Mouse (Mus musculus) neutrophil, adult 59 days (primary cell): ENCODE results near the gene Polr2a. TPM values are rescaled to one million over a fixed set of nuclear protein-coding genes. Genes with fewer than 3 reads are reported as not detected.

Source experiments
- total RNA-seq, 2 experiments: library from RNA; stranded (reverse); gene quantifications; 1 replicate in 1 of 2; 2 replicates in 1 of 2; pipeline ENCODE4 v1.2.4; 2023

Polr2a gene
- 10 to 100 TPM; 81.5 to 86.5 TPM for total RNA-seq

GRCm38 (mm10) chr11:69758478-69758970, at the start of gene Polr2a:
Gene Polr2a, minus strand, starts transcription at chr11:69758637.

GRCm38 (mm10) chr11:69804972-69805909, 46.8 kb upstream of the Polr2a start, which contains the start of gene Tmem102:
Gene Tmem102, minus strand, starts transcription at chr11:69805624.

GRCm38 (mm10) chr11:69801379-69801977, 43.0 kb upstream of the Polr2a start, which contains the start of gene Fgf11:
Gene Fgf11, minus strand, starts transcription at chr11:69801857.

DNA sequence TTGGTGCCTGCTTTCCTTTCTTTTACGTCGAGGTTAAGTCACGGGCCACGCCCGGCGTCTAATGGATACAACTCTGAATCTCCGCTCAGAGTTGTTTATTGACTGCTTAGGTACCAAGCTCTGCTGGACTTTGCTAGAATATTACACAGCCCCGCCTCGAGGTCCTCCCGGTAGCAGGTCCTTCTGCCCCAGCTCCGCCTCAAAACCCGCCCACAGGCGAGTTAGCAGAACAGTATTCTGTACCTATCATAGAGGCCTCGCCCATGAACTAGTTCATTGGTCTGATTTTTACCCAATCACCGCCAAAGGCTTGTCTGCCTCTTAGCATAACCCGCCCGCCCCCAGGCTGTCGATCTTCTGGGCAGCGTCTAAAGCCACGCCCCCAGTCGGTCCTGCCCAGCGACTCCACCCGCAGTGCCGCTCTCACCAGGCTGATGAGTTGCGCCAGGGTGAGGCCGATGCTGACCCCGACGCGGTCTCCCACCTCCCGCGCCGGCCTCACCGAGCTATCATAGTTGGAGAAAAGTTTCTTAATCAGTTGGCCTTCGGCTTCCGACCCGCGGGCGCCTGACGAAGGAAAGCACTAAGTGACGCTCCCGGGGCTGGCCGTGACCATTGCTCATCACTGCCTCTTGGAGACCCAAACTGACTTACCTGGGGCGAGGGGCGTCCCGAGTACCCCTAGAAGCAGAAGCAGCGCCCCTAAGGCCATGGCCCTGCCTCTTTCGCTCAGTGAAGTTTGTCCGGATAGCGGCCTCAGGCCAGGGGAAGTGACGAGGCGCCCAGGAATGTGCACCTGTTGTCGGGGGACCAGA, 36.9 kb upstream of the Polr2a start, which contains the start of gene Chrnb1:
Gene Chrnb1, minus strand, starts transcription at position 776 of the 815 bp plus-strand sequence.

DNA sequence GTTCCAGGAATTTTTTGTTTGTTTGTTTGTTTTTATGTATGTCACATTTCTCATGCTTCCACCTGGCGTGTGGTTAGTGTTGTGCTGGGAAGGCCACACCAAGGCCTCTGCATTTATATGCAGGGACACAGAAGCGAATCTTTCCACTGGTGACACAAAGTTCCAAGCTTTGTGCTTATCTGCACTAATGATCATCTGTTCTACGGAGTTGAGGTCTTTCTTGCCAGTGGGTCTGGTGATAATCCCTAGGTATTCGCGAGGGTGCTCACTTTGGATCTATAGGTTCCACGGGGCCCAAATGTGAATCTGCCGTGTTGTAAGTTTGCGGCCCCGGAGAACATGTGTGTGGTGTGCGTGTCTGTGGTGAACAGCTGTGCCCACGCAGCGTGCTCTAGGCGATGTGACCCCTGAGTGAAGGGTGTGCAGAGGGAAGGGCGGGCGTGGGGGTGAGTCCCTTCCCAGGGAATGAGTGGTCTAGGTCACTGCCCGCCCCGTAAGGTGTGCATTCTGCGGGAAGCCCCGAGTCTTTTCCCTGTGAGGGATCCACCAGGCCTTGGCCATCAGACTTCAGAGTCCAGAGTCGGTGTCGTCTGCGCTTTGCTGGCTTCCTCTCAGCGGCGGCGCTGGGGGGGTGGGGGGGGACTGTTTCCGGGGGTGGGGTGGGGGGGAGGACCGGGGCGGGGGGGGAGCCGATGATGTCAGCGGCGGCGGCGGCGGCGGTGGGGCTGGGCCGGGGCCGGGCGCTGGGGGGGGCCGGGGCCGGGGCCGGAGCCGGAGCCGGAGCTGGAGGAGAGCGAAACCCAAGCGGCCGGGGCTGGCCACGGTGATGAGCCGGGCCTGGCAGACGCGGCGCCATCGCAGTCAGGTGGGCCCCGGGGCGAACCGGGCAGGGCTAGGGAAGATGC, 7.0 kb upstream of the Polr2a start, which contains the start of gene Zbtb4:
Gene Zbtb4, plus strand, starts transcription at position 692 of the 905 bp plus-strand sequence.

DNA sequence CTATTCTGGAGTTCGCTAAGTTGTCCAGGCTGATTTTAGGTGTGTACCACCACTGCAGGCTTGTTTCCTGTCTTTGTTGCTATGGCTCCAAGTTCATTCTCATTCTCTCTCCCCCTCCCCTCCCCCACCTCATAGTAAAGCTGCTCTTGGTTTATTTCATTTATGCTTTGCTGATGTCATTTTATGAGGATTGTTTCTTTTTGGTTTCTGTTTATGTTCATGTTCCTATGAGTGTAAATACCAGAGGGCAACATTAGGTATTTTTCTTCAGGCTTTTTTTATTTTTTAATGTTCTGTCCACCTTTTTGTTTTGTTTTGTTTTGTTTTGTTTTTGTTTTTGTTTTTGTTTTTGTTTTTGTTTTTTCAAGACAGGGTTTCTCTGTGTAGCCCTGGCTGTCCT, 3.4 kb upstream of the Polr2a start, which contains the start of gene Slc35g3:
Gene Slc35g3, minus strand, starts transcription at position 101 of the 400 bp plus-strand sequence.

DNA sequence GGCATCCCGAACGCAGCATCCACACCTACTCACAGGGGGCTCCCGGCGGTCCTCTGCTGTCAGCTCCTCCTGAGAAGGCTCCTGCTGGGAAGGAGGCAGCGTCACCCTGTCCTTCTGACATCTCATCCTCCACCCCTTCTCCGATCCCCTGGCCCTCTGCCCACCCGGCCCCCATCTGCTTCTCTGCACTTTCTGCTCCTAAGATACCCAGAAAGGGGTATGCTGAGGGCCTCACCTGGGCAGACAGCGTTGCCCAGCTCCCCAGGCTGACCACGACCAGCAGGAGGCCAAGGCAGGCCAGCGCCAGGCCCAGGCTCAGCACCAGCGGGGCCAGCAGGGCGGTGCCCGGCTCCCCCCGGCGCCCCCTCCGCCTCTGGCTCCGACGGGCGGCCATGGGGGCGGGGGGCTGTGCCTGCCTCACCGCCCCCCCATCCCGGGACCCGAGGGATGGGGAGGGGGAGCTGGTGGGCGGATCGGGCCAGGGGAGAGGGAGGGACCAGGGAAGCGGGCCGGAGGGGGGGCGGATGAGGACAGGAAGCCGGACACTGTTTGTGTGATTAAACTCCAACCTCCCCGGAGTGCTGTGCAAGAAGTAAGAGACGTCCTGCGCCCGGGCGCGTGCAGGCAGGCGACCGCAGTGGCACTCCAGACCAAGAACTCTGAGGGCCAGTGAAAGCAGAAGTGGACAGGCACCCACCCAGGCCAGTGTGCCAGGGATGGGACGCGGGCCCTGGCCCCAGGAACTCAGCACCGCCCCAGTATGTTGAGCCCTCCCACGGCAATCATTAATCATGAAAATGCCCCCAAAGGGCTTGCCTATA, 62.9 kb downstream of the Polr2a start, which contains the start of the genes Tnfsf12 and Tnfsfm13:
Gene Tnfsf12, minus strand, starts transcription at position 489 of the 821 bp plus-strand sequence.
Gene Tnfsfm13, minus strand, starts transcription at position 738 of the 821 bp plus-strand sequence.

DNA sequence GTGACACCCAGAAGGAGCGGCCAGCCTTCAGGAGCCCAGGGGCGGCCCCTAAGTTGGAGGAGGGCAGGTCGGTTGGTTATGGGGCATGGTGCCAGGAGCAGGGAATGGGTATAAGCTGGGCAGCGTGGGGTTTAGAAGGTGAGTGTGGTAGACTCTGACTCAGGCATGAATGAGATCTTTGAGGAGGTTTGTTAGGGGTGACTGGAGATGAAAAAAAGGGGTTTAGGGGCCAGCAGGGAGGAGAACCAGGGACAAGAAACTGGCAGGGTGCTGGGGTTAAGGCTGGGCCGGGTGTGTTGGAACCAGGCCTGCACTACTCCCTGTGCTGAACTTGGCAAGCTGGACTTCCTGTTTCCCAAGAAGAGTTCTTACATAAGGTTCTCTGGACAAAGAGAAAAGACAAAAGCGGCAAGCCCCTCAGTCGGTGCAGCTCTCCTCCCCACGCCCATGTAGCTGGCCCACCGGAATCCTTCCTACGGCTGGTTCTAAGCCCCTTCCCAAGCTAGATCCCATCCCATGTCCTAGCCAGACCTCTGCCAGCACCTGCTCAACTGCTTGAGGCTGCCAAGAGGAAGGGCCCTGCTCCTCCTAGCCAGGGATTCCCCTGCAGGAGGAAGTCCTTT, 72.8 kb downstream of the Polr2a start, which contains the start of gene Tnfsf13:
Gene Tnfsf13, minus strand, starts transcription at position 259 of the 623 bp plus-strand sequence.

Other genes with a start within 250 kb of the Polr2a start
- gene Dnah2, start 209.5 kb downstream of the Polr2a start, total RNA-seq: 1 to 10 TPM; 2.6 to 6.5 TPM
- gene Efnb3, start 198.4 kb downstream of the Polr2a start, total RNA-seq: under 1 TPM in 1 of 2 experiments, not detected in 1; 0.24 TPM
- 10 to 100 TPM in 1 of 2 experiments, 1 to 10 TPM in 1; 9.1 to 11.8 TPM for gene Wrap53, start 178.4 kb downstream of the Polr2a start, total RNA-seq
- 10 to 100 TPM; 52.9 to 58.1 TPM for gene Trp53, start 178.3 kb downstream of the Polr2a start, total RNA-seq
- 1 to 10 TPM in 1 of 2 experiments, under 1 TPM in 1; 0.90 to 4.0 TPM for gene Atp1b2, start 152.7 kb downstream of the Polr2a start, total RNA-seq
- gene Shbg, start 140.7 kb downstream of the Polr2a start, total RNA-seq: not detected
- gene Sat2, start 136.6 kb downstream of the Polr2a start, total RNA-seq: not detected
- gene Fxr2, start 125.6 kb downstream of the Polr2a start, total RNA-seq: 10 to 100 TPM; 39.1 to 51.4 TPM
- gene Sox15, start 103.3 kb downstream of the Polr2a start, total RNA-seq: under 1 TPM in 1 of 2 experiments, not detected in 1; 0.62 TPM
- gene Mpdu1, start 96.0 kb downstream of the Polr2a start, total RNA-seq: 10 to 100 TPM; 54.1 to 58.1 TPM
- gene Cd68, start 92.5 kb downstream of the Polr2a start, total RNA-seq: 100 to 1,000 TPM; 111 to 170 TPM
- 100 to 1,000 TPM; 570 to 577 TPM for gene Eif4a1, start 86.2 kb downstream of the Polr2a start, total RNA-seq
- gene Senp3, start 76.6 kb downstream of the Polr2a start, total RNA-seq: 10 to 100 TPM; 66.6 to 83.8 TPM
- 10 to 100 TPM; 12.1 to 17.1 TPM for gene Tnfsf13, start 72.9 kb downstream of the Polr2a start, total RNA-seq
- gene Tnfsf12, start 62.8 kb downstream of the Polr2a start, total RNA-seq: 10 to 100 TPM in 1 of 2 experiments, 1 to 10 TPM in 1; 6.9 to 12.4 TPM
- gene Tnfsfm13, start 62.5 kb downstream of the Polr2a start, total RNA-seq: 1 to 10 TPM; 4.5 to 7.2 TPM
- gene Slc35g3, start 3.3 kb upstream of the Polr2a start, total RNA-seq: not detected
- gene Zbtb4, start 7.3 kb upstream of the Polr2a start, total RNA-seq: 1 to 10 TPM; 2.8 to 2.9 TPM
- 1 to 10 TPM in 1 of 2 experiments, under 1 TPM in 1; 0.86 to 1.8 TPM for gene Chrnb1, start 37.3 kb upstream of the Polr2a start, total RNA-seq
- gene Fgf11, start 43.2 kb upstream of the Polr2a start, total RNA-seq: under 1 TPM in 1 of 2 experiments, not detected in 1; 0.11 TPM
- not detected for gene Tmem102, start 47.0 kb upstream of the Polr2a start, total RNA-seq
- gene Gm39566, start 56.7 kb upstream of the Polr2a start, total RNA-seq: not detected
- gene Spem2, start 59.8 kb upstream of the Polr2a start, total RNA-seq: not detected
- not detected for gene Spem1, start 63.5 kb upstream of the Polr2a start, total RNA-seq
- 1 to 10 TPM; 1.5 to 1.8 TPM for gene Nlgn2, start 79.1 kb upstream of the Polr2a start, total RNA-seq
- 100 to 1,000 TPM in 1 of 2 experiments, 10 to 100 TPM in 1; 99.9 to 101 TPM for gene Tmem256, start 79.9 kb upstream of the Polr2a start, total RNA-seq
- 10 to 100 TPM; 34.4 to 38.0 TPM for gene Plscr3, start 87.7 kb upstream of the Polr2a start, total RNA-seq
- not detected for gene Tnk1, start 100.1 kb upstream of the Polr2a start, total RNA-seq
- gene Tmem95, start 119.4 kb upstream of the Polr2a start, total RNA-seq: not detected
- gene Kctd11, start 122.8 kb upstream of the Polr2a start, total RNA-seq: 1 to 10 TPM; 8.4 to 8.8 TPM
- 100 to 1,000 TPM; 261 to 285 TPM for gene Acap1, start 136.9 kb upstream of the Polr2a start, total RNA-seq
- 1 to 10 TPM in 1 of 2 experiments, under 1 TPM in 1; 0.95 to 1.9 TPM for gene 2810408A11Rik, start 142.3 kb upstream of the Polr2a start, total RNA-seq
- gene Neurl4, start 142.4 kb upstream of the Polr2a start, total RNA-seq: 10 to 100 TPM; 17.9 to 18.5 TPM
- gene Gps2, start 155.3 kb upstream of the Polr2a start, total RNA-seq: 10 to 100 TPM; 75.4 to 79.7 TPM
- 100 to 1,000 TPM; 498 to 503 TPM for gene Eif5a, start 163.3 kb upstream of the Polr2a start, total RNA-seq
- not detected for gene Ybx2, start 177.2 kb upstream of the Polr2a start, total RNA-seq
- gene Slc2a4, start 189.6 kb upstream of the Polr2a start, total RNA-seq: under 1 TPM; 0.55 to 0.60 TPM
- not detected for gene Cldn7, start 206.1 kb upstream of the Polr2a start, total RNA-seq
- 10 to 100 TPM; 65.2 to 68.4 TPM for gene Ctdnep1, start 222.5 kb upstream of the Polr2a start, total RNA-seq
- 10 to 100 TPM; 25.3 to 27.8 TPM for gene Elp5, start 223.9 kb upstream of the Polr2a start, total RNA-seq
- gene Gabarap, start 232.5 kb upstream of the Polr2a start, total RNA-seq: 100 to 1,000 TPM; 537 TPM
- 10 to 100 TPM; 43.3 to 47.1 TPM for gene Phf23, start 237.1 kb upstream of the Polr2a start, total RNA-seq
- gene Dvl2, start 242.0 kb upstream of the Polr2a start, total RNA-seq: 10 to 100 TPM; 17.5 to 21.4 TPM